Mouse (Mus musculus): ENCODE measurements at regions not wholly inside any gene's neighbourhood (a gene's known extent, or its start where the extent isn't known, plus 50 kb on each side); places are given as distances from the start of the nearest gene placed in this dataset.
A peak's percentile ranks its signal among the peaks of the same experiment; 100 is the strongest.

- no peak overlapping the region for H3K9ac ChIP-seq (ENCODE audit: low read depth, low read length)
- 85% methylated on average over 6 of the region's 6 CpGs for WGBS
- H3K27ac ChIP-seq, result no peak overlapping the region
- H3K4me3 ChIP-seq (replicated peaks; ENCODE audit: low read depth, low read length), result no peak overlapping the region
- DNase-seq (ENCODE audit: low spot score) (no peak), ATAC-seq (replicated peaks; ENCODE audit: low FRiP score, low read depth) (no peak)
- H3K4me1 ChIP-seq (replicated peaks; ENCODE audit: insufficient read depth, low read length), result no peaks in the 10 kb centered on the region
- TF ChIP-seq CTCF (IDR thresholded peaks at IDR 0.05; ENCODE audit: low read depth), result no peak
- no peaks in the 10 kb centered on the region for H3K36me3 ChIP-seq (ENCODE audit: insufficient read depth, low read length)
- no peak overlapping the region for H3K4me2 ChIP-seq (ENCODE audit: low read length)
- H3K27me3 ChIP-seq (ENCODE audit: insufficient read depth, low read length), result no peaks in the 10 kb centered on the region
- H3K9me3 ChIP-seq (replicated peaks; ENCODE audit: low read length), result no peaks in the 10 kb centered on the region
These were observed 103.1 kb upstream of the Ptprt start for GRCm38 (mm10) chr2:162764059-162764458.

GRCm38 (mm10) chr2:162740523-162740922 is 79.6 kb upstream of the Ptprt start:
- WGBS, result 73% methylated on average over 5 of the region's 5 CpGs
- no peak overlapping the region for H3K4me3 ChIP-seq (replicated peaks; ENCODE audit: low read depth, low read length)
- TF ChIP-seq CTCF (IDR thresholded peaks at IDR 0.05; ENCODE audit: low read depth), result no peak
- H3K27ac ChIP-seq, result no peak overlapping the region
- H3K9ac ChIP-seq (ENCODE audit: low read depth, low read length), result no peak overlapping the region
- H3K36me3 ChIP-seq (ENCODE audit: insufficient read depth, low read length), result no peaks in the 10 kb centered on the region
- no peaks in the 10 kb centered on the region for H3K4me1 ChIP-seq (replicated peaks; ENCODE audit: insufficient read depth, low read length)
- ATAC-seq (replicated peaks; ENCODE audit: low FRiP score, low read depth) (no peak), DNase-seq (ENCODE audit: low spot score) (no peak)
- H3K27me3 ChIP-seq (ENCODE audit: insufficient read depth, low read length), result no peaks in the 10 kb centered on the region
- H3K4me2 ChIP-seq (ENCODE audit: low read length), result no peak overlapping the region
- no peaks in the 10 kb centered on the region for H3K9me3 ChIP-seq (replicated peaks; ENCODE audit: low read length)

GRCm38 (mm10) chr2:162735761-162736160 is 74.8 kb upstream of the Ptprt start:
- ATAC-seq (replicated peaks; ENCODE audit: low FRiP score, low read depth) (no peak), DNase-seq (ENCODE audit: low spot score) (no peak)
- Histone ChIP-seq H3K27ac (no peak overlapping the region), H3K9ac (ENCODE audit: low read depth, low read length) (no peak overlapping the region), H3K4me1 (replicated peaks; ENCODE audit: insufficient read depth, low read length) (no peaks in the 10 kb centered on the region), H3K9me3 (replicated peaks; ENCODE audit: low read length) (no peaks in the 10 kb centered on the region), H3K4me3 (replicated peaks; ENCODE audit: low read depth, low read length) (no peak overlapping the region), H3K4me2 (ENCODE audit: low read length) (no peak overlapping the region), H3K36me3 (ENCODE audit: insufficient read depth, low read length) (no peaks in the 10 kb centered on the region), H3K27me3 (ENCODE audit: insufficient read depth, low read length) (no peaks in the 10 kb centered on the region)
- TF ChIP-seq CTCF (IDR thresholded peaks at IDR 0.05; ENCODE audit: low read depth), result no peak
- WGBS, result 49% methylated on average over 3 of the region's 3 CpGs

GRCm38 (mm10) chr2:162734286-162734685 is 73.3 kb upstream of the Ptprt start:
- WGBS, result 53% methylated on average over 4 of the region's 4 CpGs
- Histone ChIP-seq H3K36me3 (ENCODE audit: insufficient read depth, low read length) (no peaks in the 10 kb centered on the region), H3K9me3 (replicated peaks; ENCODE audit: low read length) (no peaks in the 10 kb centered on the region), H3K27me3 (ENCODE audit: insufficient read depth, low read length) (no peaks in the 10 kb centered on the region), H3K4me3 (replicated peaks; ENCODE audit: low read depth, low read length) (no peak overlapping the region), H3K27ac (no peak overlapping the region), H3K9ac (ENCODE audit: low read depth, low read length) (no peak overlapping the region), H3K4me1 (replicated peaks; ENCODE audit: insufficient read depth, low read length) (no peaks in the 10 kb centered on the region), H3K4me2 (ENCODE audit: low read length) (no peak overlapping the region)
- ATAC-seq (replicated peaks; ENCODE audit: low FRiP score, low read depth) (no peak), DNase-seq (ENCODE audit: low spot score) (no peak)
- TF ChIP-seq CTCF (IDR thresholded peaks at IDR 0.05; ENCODE audit: low read depth), result no peak

- H3K27ac ChIP-seq, result no peak overlapping the region
- DNase-seq (ENCODE audit: low spot score) (no peak), ATAC-seq (replicated peaks; ENCODE audit: low FRiP score, low read depth) (no peak)
- no peak overlapping the region for H3K4me3 ChIP-seq (replicated peaks; ENCODE audit: low read depth, low read length)
- H3K27me3 ChIP-seq (ENCODE audit: insufficient read depth, low read length), result no peaks in the 10 kb centered on the region
- H3K9ac ChIP-seq (ENCODE audit: low read depth, low read length), result no peak overlapping the region
- no peaks in the 10 kb centered on the region for H3K4me1 ChIP-seq (replicated peaks; ENCODE audit: insufficient read depth, low read length)
- H3K9me3 ChIP-seq (replicated peaks; ENCODE audit: low read length), result no peaks in the 10 kb centered on the region
- WGBS, result 53% methylated on average over 3 of the region's 3 CpGs
- no peak overlapping the region for H3K4me2 ChIP-seq (ENCODE audit: low read length)
- no peaks in the 10 kb centered on the region for H3K36me3 ChIP-seq (ENCODE audit: insufficient read depth, low read length)
- no peak for TF ChIP-seq CTCF (IDR thresholded peaks at IDR 0.05; ENCODE audit: low read depth)
These were observed 59.1 kb upstream of the Ptprt start for GRCm38 (mm10) chr2:162720016-162720415.

GRCm38 (mm10) chr2:162718466-162718865 is 57.5 kb upstream of the Ptprt start:
- Histone ChIP-seq H3K27me3 (ENCODE audit: insufficient read depth, low read length) (no peaks in the 10 kb centered on the region), H3K9ac (ENCODE audit: low read depth, low read length) (no peak overlapping the region), H3K9me3 (replicated peaks; ENCODE audit: low read length) (no peaks in the 10 kb centered on the region), H3K27ac (no peak overlapping the region), H3K4me2 (ENCODE audit: low read length) (no peak overlapping the region), H3K4me1 (replicated peaks; ENCODE audit: insufficient read depth, low read length) (no peaks in the 10 kb centered on the region), H3K4me3 (replicated peaks; ENCODE audit: low read depth, low read length) (no peak overlapping the region), H3K36me3 (ENCODE audit: insufficient read depth, low read length) (no peaks in the 10 kb centered on the region)
- ATAC-seq (replicated peaks; ENCODE audit: low FRiP score, low read depth) (no peak), DNase-seq (ENCODE audit: low spot score) (no peak)
- 72% methylated on average over 7 of the region's 7 CpGs for WGBS
- TF ChIP-seq CTCF (IDR thresholded peaks at IDR 0.05; ENCODE audit: low read depth), result peak; percentile 52; the same call in 1 of the 2 replicates

- WGBS, result 82% methylated on average over 8 of the region's 8 CpGs
- no peak overlapping the region for H3K27ac ChIP-seq
- no peaks in the 10 kb centered on the region for H3K9me3 ChIP-seq (replicated peaks; ENCODE audit: low read length)
- no peaks in the 10 kb centered on the region for H3K36me3 ChIP-seq (ENCODE audit: insufficient read depth, low read length)
- no peak overlapping the region for H3K9ac ChIP-seq (ENCODE audit: low read depth, low read length)
- TF ChIP-seq CTCF (IDR thresholded peaks at IDR 0.05; ENCODE audit: low read depth), result no peak
- H3K4me1 ChIP-seq (replicated peaks; ENCODE audit: insufficient read depth, low read length), result no peaks in the 10 kb centered on the region
- H3K4me3 ChIP-seq (replicated peaks; ENCODE audit: low read depth, low read length), result no peak overlapping the region
- DNase-seq (ENCODE audit: low spot score) (no peak), ATAC-seq (replicated peaks; ENCODE audit: low FRiP score, low read depth) (no peak)
- H3K27me3 ChIP-seq (ENCODE audit: insufficient read depth, low read length), result no peaks in the 10 kb centered on the region
- H3K4me2 ChIP-seq (ENCODE audit: low read length), result no peak overlapping the region
These were observed 54.0 kb upstream of the Ptprt start for GRCm38 (mm10) chr2:162714976-162715375.
